Mouse (Mus musculus) thymus, postnatal 4 days (tissue): ENCODE measurements around the gene Pirt.

ENCODE experiments used
- DNase-seq: peaks from one replicate; pipeline ENCODE4 v3.0.0; 2021

Pirt gene

GRCm38 (mm10) chr11:66911811-66912210, at the start of gene Pirt:
Gene Pirt, plus strand, starts transcription at chr11:66911981.
- DNase-seq: no peak

- DNase-seq: no peak
Observed at GRCm38 (mm10) chr11:66871701-66872100, 40.1 kb upstream of the Pirt start.

- no peak for DNase-seq
Observed at GRCm38 (mm10) chr11:66872773-66873470, 38.9 kb upstream of the Pirt start.

- DNase-seq: no peak
Observed at GRCm38 (mm10) chr11:66881291-66881690, 30.5 kb upstream of the Pirt start.

GRCm38 (mm10) chr11:66882224-66883040, 29.3 kb upstream of the Pirt start:
- DNase-seq: no peak

- no peak for DNase-seq
Observed at GRCm38 (mm10) chr11:66892536-66892935, 19.2 kb upstream of the Pirt start.

- no peak for DNase-seq
Observed at GRCm38 (mm10) chr11:66898747-66899146, 13.0 kb upstream of the Pirt start.

- DNase-seq: peak; percentile 70
Observed at GRCm38 (mm10) chr11:66899426-66899825, 12.4 kb upstream of the Pirt start.

GRCm38 (mm10) chr11:66902801-66903200, 9.0 kb upstream of the Pirt start:
- DNase-seq: no peak

- peak; percentile 72 for DNase-seq
Observed at GRCm38 (mm10) chr11:66905617-66906384, 6.0 kb upstream of the Pirt start.

GRCm38 (mm10) chr11:66912531-66913458, 1.0 kb downstream of the Pirt start:
- DNase-seq: no peak

- DNase-seq: peak; percentile 52
Observed at GRCm38 (mm10) chr11:66914249-66914648, 2.5 kb downstream of the Pirt start.

- no peak for DNase-seq
Observed at GRCm38 (mm10) chr11:66920012-66920411, 8.2 kb downstream of the Pirt start.

GRCm38 (mm10) chr11:66924095-66924823, 12.5 kb downstream of the Pirt start:
- no peak for DNase-seq

GRCm38 (mm10) chr11:66928311-66928710, 16.5 kb downstream of the Pirt start:
- DNase-seq: no peak

GRCm38 (mm10) chr11:66932827-66933599, 21.2 kb downstream of the Pirt start:
- DNase-seq: no peak

GRCm38 (mm10) chr11:66934428-66935173, 22.8 kb downstream of the Pirt start:
- DNase-seq: no peak

GRCm38 (mm10) chr11:66942011-66942410, 30.2 kb downstream of the Pirt start:
- no peak for DNase-seq

- DNase-seq: no peak
Observed at GRCm38 (mm10) chr11:66945224-66945767, 33.5 kb downstream of the Pirt start.

- DNase-seq: no peak
Observed at GRCm38 (mm10) chr11:66946521-66946920, 34.7 kb downstream of the Pirt start.
